Mouse (Mus musculus) olfactory bulb, adult 2 months (tissue): ENCODE measurements around the gene Rmnd5b.

Source experiments
- CTCF ChIP-seq: fragments of 200-500 bp; IDR thresholded peaks from 2 replicates; pipeline ENCODE4 v1.5.1; 2012; ENCODE audit warnings: low read depth, mild to moderate bottlenecking, low read length, moderate library complexity; ENCODE audit not compliant: insufficient read depth
- POLR2A ChIP-seq: fragments of 200-500 bp; IDR thresholded peaks from 2 replicates; pipeline ENCODE4 v1.6.1; 2012; ENCODE audit warnings: mild to moderate bottlenecking, low read depth, low read length, moderate library complexity; ENCODE audit not compliant: insufficient read depth

GRCm38 (mm10) chr11:51619409-51620060 lies 16.2 kb downstream of the Rmnd5b start, which contains the start of gene Nhp2:
- no peak for TF ChIP-seq CTCF
- no peak for TF ChIP-seq POLR2A
